Mouse (Mus musculus) forebrain, embryonic 12.5 days (tissue): ENCODE results near the gene AC124502.3. TPM values are rescaled to one million over a fixed set of nuclear protein-coding genes. Genes with fewer than 3 reads are reported as not detected.
A peak's percentile ranks its signal among the peaks of the same experiment; 100 is the strongest.

Experiments used
- ATAC-seq: fragments of 200-750 bp; cut with Nextera tagmentation; 2 replicates; pipeline ENCODE4 v1.8.0; 2017; ENCODE audit warnings: moderate TSS enrichment; ENCODE audit not compliant: low FRiP score
- H3K27ac ChIP-seq: fragments of 300-500 bp; sonication (generic); 2 replicates; pipeline ENCODE4 v1.5.1; 2016; ENCODE audit warnings: mild to moderate bottlenecking
- H3K27me3 ChIP-seq: fragments of 300-500 bp; sonication (generic); 2 replicates; pipeline ENCODE4 v1.6.1; 2016; ENCODE audit warnings: mild to moderate bottlenecking
- H3K36me3 ChIP-seq: fragments of 300-500 bp; sonication (generic); replicated peaks from 2 replicates; pipeline ENCODE4 v1.6.1; 2016; ENCODE audit warnings: mild to moderate bottlenecking
- H3K4me1 ChIP-seq: fragments of 300-500 bp; sonication (generic); 2 replicates; pipeline ENCODE4 v1.6.1; 2016
- H3K4me2 ChIP-seq: fragments of 300-500 bp; sonication (generic); 2 replicates; pipeline ENCODE4 v1.6.1; 2016; ENCODE audit warnings: mild to moderate bottlenecking, moderate library complexity
- H3K4me3 ChIP-seq: fragments of 300-500 bp; sonication (generic); replicated peaks from 2 replicates; pipeline ENCODE4 v1.5.1; 2016; ENCODE audit warnings: mild to moderate bottlenecking
- H3K9ac ChIP-seq: fragments of 300-500 bp; sonication (generic); 2 replicates; pipeline ENCODE4 v1.6.1; 2016; ENCODE audit warnings: mild to moderate bottlenecking
- H3K9me3 ChIP-seq: fragments of 300-500 bp; sonication (generic); 2 replicates; pipeline ENCODE4 v1.6.1; 2016
- WGBS: fragments of 180-500 bp; shearing (Covaris S2); methylation state at CpG from one replicate; pipeline ENCODE4 v1.1.7; 2016; 5-methylcytosine and 5-hydroxymethylcytosine counted together
- polyA plus RNA-seq: library from polyadenylated mRNA; unstranded; fragments of >200 nt; fragmentation: Nextera tagmentation; extraction: Ambion mirVana; gene quantifications from 2 replicates; pipeline ENCODE4 v1.2.1, GENCODE M21; 2016

The AC124502.3 gene
- polyA plus RNA-seq, 1 experiment from 2014 or later: 3.4 TPM

GRCm38 (mm10) chr19:5037678-5038571 is 766 bp upstream of the AC124502.3 start:
- H3K4me1 ChIP-seq: peaks cover 38% of the 10 kb centered on the region
- H3K4me3 ChIP-seq: peak overlapping the region; percentile 82
- H3K27me3 ChIP-seq: no peaks in the 10 kb centered on the region
- ATAC-seq: peak; percentile 57
- peak overlapping the region; percentile 83 for H3K9ac ChIP-seq
- peak overlapping the region; percentile 72 for H3K27ac ChIP-seq
- peak overlapping the region; percentile 97 for H3K4me2 ChIP-seq
- 7% methylated on average over 32 of the region's 32 CpGs for WGBS
- H3K9me3 ChIP-seq: no peaks in the 10 kb centered on the region
- no peaks in the 10 kb centered on the region for H3K36me3 ChIP-seq

- peaks cover 38% of the 10 kb centered on the region for H3K4me1 ChIP-seq
- peak; percentile 31 for ATAC-seq
Measured at GRCm38 (mm10) chr19:5039301-5040114, 817 bp downstream of the AC124502.3 start.

GRCm38 (mm10) chr19:5040862-5041523 is 2.3 kb downstream of the AC124502.3 start, which contains the start of gene Brms1:
Gene Brms1, plus strand, starts transcription at chr19:5041354.
- WGBS: 7% methylated on average over 40 of the region's 40 CpGs
- H3K9me3 ChIP-seq: no peaks in the 10 kb centered on the region
- ATAC-seq: peak; percentile 79

More at GRCm38 (mm10) chr19:5039301-5040114, 817 bp downstream of the AC124502.3 start:
- H3K9ac ChIP-seq: peak overlapping the region; percentile 83
- peak overlapping the region; percentile 97 for H3K4me2 ChIP-seq
- peak overlapping the region; percentile 72 for H3K27ac ChIP-seq
- WGBS: 11% methylated on average over 41 of the region's 41 CpGs
- H3K4me3 ChIP-seq: peak overlapping the region; percentile 82
- no peaks in the 10 kb centered on the region for H3K9me3 ChIP-seq
- no peaks in the 10 kb centered on the region for H3K27me3 ChIP-seq
- peaks cover 8% of the 10 kb centered on the region for H3K36me3 ChIP-seq

GRCm38 (mm10) chr19:5041588-5041987 is 2.9 kb downstream of the AC124502.3 start:
- ATAC-seq: no peak
- H3K27ac ChIP-seq: peak overlapping the region; percentile 9; the same call in 1 of the 2 replicates

More at GRCm38 (mm10) chr19:5040862-5041523, 2.3 kb downstream of the AC124502.3 start, which contains the start of gene Brms1:
- Histone ChIP-seq H3K9ac (peak within 1 kb of the TSS; percentile 83), H3K27me3 (no peaks in the 10 kb centered on the region), H3K36me3 (peaks cover 15% of the 10 kb centered on the region), H3K27ac (peak within 1 kb of the TSS; percentile 9), H3K4me2 (peak within 1 kb of the TSS; percentile 97), H3K4me1 (peaks cover 38% of the 10 kb centered on the region), H3K4me3 (peak within 1 kb of the TSS; percentile 82)

GRCm38 (mm10) chr19:5045531-5045930 is 6.8 kb downstream of the AC124502.3 start:
- H3K27ac ChIP-seq: no peak overlapping the region
- peaks cover 25% of the 10 kb centered on the region for H3K4me1 ChIP-seq
- H3K9ac ChIP-seq: no peak overlapping the region
- no peak for ATAC-seq
- H3K9me3 ChIP-seq: no peaks in the 10 kb centered on the region
- peaks cover 8% of the 10 kb centered on the region for H3K27me3 ChIP-seq
- no peak overlapping the region for H3K4me2 ChIP-seq
- 88% methylated on average over 4 of the region's 4 CpGs for WGBS
- H3K4me3 ChIP-seq: no peak overlapping the region
- H3K36me3 ChIP-seq: peaks cover 51% of the 10 kb centered on the region

More at GRCm38 (mm10) chr19:5041588-5041987, 2.9 kb downstream of the AC124502.3 start:
- Histone ChIP-seq H3K4me2 (peak overlapping the region; percentile 97), H3K27me3 (no peaks in the 10 kb centered on the region), H3K4me3 (peak overlapping the region; percentile 82), H3K9me3 (no peaks in the 10 kb centered on the region), H3K36me3 (peaks cover 19% of the 10 kb centered on the region), H3K4me1 (peaks cover 38% of the 10 kb centered on the region), H3K9ac (peak overlapping the region; percentile 83)
- WGBS: 3% methylated on average over 16 of the region's 16 CpGs

GRCm38 (mm10) chr19:5048138-5049056 is 9.7 kb downstream of the AC124502.3 start:
- Histone ChIP-seq H3K27ac (no peak overlapping the region), H3K4me3 (no peak overlapping the region), H3K4me1 (peaks cover 22% of the 10 kb centered on the region), H3K36me3 (peaks cover 51% of the 10 kb centered on the region), H3K9me3 (no peaks in the 10 kb centered on the region), H3K27me3 (peaks cover 37% of the 10 kb centered on the region), H3K4me2 (no peak overlapping the region), H3K9ac (no peak overlapping the region)
- ATAC-seq: no peak
- 86% methylated on average over 14 of the region's 14 CpGs for WGBS

GRCm38 (mm10) chr19:5049325-5049724 is 10.6 kb downstream of the AC124502.3 start:
- WGBS: 74% methylated on average over 6 of the region's 6 CpGs
- no peak for ATAC-seq
- Histone ChIP-seq H3K9ac (0 out of 2 replicates have a peak overlapping the region, but pooled peaks have one; percentile 22), H3K27ac (peak overlapping the region; percentile 6; the same call in 1 of the 2 replicates), H3K4me1 (peaks cover 22% of the 10 kb centered on the region), H3K4me2 (no peak overlapping the region), H3K27me3 (peaks cover 45% of the 10 kb centered on the region), H3K4me3 (no peak overlapping the region), H3K9me3 (no peaks in the 10 kb centered on the region), H3K36me3 (peaks cover 43% of the 10 kb centered on the region)

GRCm38 (mm10) chr19:5050047-5050905 is 11.6 kb downstream of the AC124502.3 start, which contains the start of gene Rin1:
Gene Rin1, plus strand, starts transcription at chr19:5050481.
- H3K4me2 ChIP-seq: peak within 1 kb of the TSS; percentile 8; the same call in 1 of the 2 replicates

GRCm38 (mm10) chr19:5051031-5051430 is 12.3 kb downstream of the AC124502.3 start:
- no peak overlapping the region for H3K27ac ChIP-seq
- H3K27me3 ChIP-seq: peaks cover 48% of the 10 kb centered on the region
- peak overlapping the region; percentile 8; the same call in 1 of the 2 replicates for H3K4me2 ChIP-seq
- 6% methylated on average over 17 of the region's 17 CpGs for WGBS
- ATAC-seq: no peak
- H3K4me3 ChIP-seq: 0 out of 2 replicates have a peak overlapping the region, but pooled peaks have one; percentile 15
- no peak overlapping the region for H3K9ac ChIP-seq
- H3K4me1 ChIP-seq: peaks cover 22% of the 10 kb centered on the region
- H3K9me3 ChIP-seq: no peaks in the 10 kb centered on the region
- H3K36me3 ChIP-seq: peaks cover 35% of the 10 kb centered on the region

More at GRCm38 (mm10) chr19:5050047-5050905, 11.6 kb downstream of the AC124502.3 start, which contains the start of gene Rin1:
- WGBS: 19% methylated on average over 14 of the region's 14 CpGs
- 0 out of 2 replicates have a peak within 1 kb of the TSS, but pooled peaks have one; percentile 22 for H3K9ac ChIP-seq
- H3K9me3 ChIP-seq: no peaks in the 10 kb centered on the region
- H3K27me3 ChIP-seq: peaks cover 48% of the 10 kb centered on the region
- H3K4me3 ChIP-seq: peak within 1 kb of the TSS; percentile 15; the same call in 1 of the 2 replicates
- peaks cover 22% of the 10 kb centered on the region for H3K4me1 ChIP-seq
- peak within 1 kb of the TSS; percentile 21; the same call in 1 of the 2 replicates for H3K27ac ChIP-seq
- peaks cover 43% of the 10 kb centered on the region for H3K36me3 ChIP-seq
- peak; percentile 50; the same call in 1 of the 2 replicates for ATAC-seq

GRCm38 (mm10) chr19:5051515-5051914 is 12.8 kb downstream of the AC124502.3 start:
- Histone ChIP-seq H3K4me3 (no peak overlapping the region), H3K36me3 (peaks cover 32% of the 10 kb centered on the region), H3K4me1 (peaks cover 27% of the 10 kb centered on the region), H3K9me3 (no peaks in the 10 kb centered on the region), H3K27ac (no peak overlapping the region), H3K27me3 (peaks cover 48% of the 10 kb centered on the region), H3K4me2 (no peak overlapping the region), H3K9ac (no peak overlapping the region)
- WGBS: 33% methylated on average over 3 of the region's 3 CpGs
- no peak for ATAC-seq
